In the genomic region with DNA sequence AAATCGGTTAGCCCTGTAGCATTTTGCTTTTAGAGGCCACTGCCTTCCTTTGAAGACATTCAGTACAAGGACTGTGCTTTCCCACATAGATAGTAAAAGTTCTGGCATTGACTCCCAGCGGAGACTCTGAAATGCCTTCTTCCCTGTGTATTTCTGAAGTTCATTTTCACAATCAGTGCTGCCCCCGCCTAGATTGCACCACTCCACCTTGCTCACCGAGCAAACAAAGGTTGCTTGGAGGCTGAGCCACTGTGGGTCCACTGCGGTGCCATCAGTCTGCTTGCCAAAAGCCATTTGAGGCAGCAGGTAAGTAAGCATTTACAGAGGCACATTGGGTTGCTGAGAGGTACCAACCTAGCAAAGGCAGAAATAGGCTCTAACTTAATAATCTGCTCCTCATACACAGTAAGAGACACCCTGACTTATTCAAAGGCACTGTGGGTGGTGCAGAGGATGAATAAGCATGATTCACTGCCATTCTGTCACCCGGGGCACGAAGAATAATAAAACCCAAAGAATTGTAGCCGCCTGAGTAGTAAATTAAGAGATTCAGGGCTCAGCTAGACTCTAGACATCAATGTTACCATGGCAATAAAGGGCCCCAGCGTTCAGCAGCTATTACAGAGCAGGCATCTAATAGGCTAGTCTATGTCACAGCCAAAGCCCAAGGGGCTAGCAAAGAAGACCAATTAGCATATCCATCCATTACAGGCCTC, we compare ENCODE assay signal across 13 mouse cellular contexts. TPM values are rescaled to one million over a fixed set of nuclear protein-coding genes. Genes with fewer than 3 reads are reported as not detected.
DNase-seq lines count a peak whose midpoint lies in the region; ATAC-seq and TF ChIP-seq lines count a peak whose summit lies in the region.
"Had no signal": no experiment of that assay in that cellular context is flagged by ENCODE, and none has a peak within 500 bp of the region (broad histone marks: within the 10 kb centered on the region; RNA-seq: fewer than 3 reads in every experiment).

No protein-coding gene starts in this region.

- no peaks in the 10 kb centered on the region for H3K9me3 ChIP-seq in neural tube, embryonic 11.5 days (ENCODE audit: control insufficient read depth, low read length)
- no peaks in the 10 kb centered on the region for H3K9me3 ChIP-seq in forebrain, embryonic 12.5 days

- DNase-seq in neural tube, embryonic 11.5 days (ENCODE audit: low spot score), result peak; percentile 51
- no peak for DNase-seq in neural tube, embryonic 10.5 days (ENCODE audit: extremely low spot score, low spot score)
- peak; percentile 0 for DNase-seq in lung, postnatal 14 days
- DNase-seq in gastrocnemius, adult 8-10 months (ENCODE audit: low spot score in 2 of 2), result no peak
- DNase-seq: cerebellum, adult 9-10 months had no signal

- H3K27ac ChIP-seq in neural tube, embryonic 11.5 days (ENCODE audit: low read depth, low read length), result 0 out of 2 replicates have a peak overlapping the region, but pooled peaks have one; percentile 34
- peak overlapping the region; percentile 75 for H3K27ac ChIP-seq in forebrain, embryonic 12.5 days
- H3K27ac ChIP-seq in olfactory bulb, adult 2 months (ENCODE audit: insufficient read depth, low read depth, low read length), result peak overlapping the region; percentile 93

- H3K27me3 ChIP-seq in neural tube, embryonic 11.5 days (ENCODE audit: control insufficient read depth, insufficient read depth, low read length), result no peaks in the 10 kb centered on the region
- H3K27me3 ChIP-seq in forebrain, embryonic 12.5 days, result peaks cover 10% of the 10 kb centered on the region; the same call in 1 of the 2 replicates

- H3K4me1 ChIP-seq in neural tube, embryonic 11.5 days (ENCODE audit: control insufficient read depth, insufficient read depth, low read length), result no peaks in the 10 kb centered on the region
- H3K4me1 ChIP-seq in forebrain, embryonic 12.5 days, result peaks cover 12% of the 10 kb centered on the region
- H3K4me1 ChIP-seq in olfactory bulb, adult 2 months (ENCODE audit: control insufficient read depth, insufficient read depth, low read length), result peaks cover 5% of the 10 kb centered on the region; the same call in 1 of the 2 replicates

- 48% methylated on average over 9 of the region's 9 CpGs for WGBS in neural tube, embryonic 11.5 days
- WGBS in forebrain, embryonic 12.5 days, result 39% methylated on average over 9 of the region's 9 CpGs
- 33% methylated on average over 9 of the region's 9 CpGs for WGBS in olfactory bulb, adult 2 months

- peak; percentile 98 for ATAC-seq in neural tube, embryonic 11.5 days (ENCODE audit: insufficient read depth, low FRiP score, low TSS enrichment)
- ATAC-seq in forebrain, embryonic 12.5 days (ENCODE audit: low FRiP score), result peak; percentile 99
- no peak for ATAC-seq in erythroid progenitor cell, adult 5-6 weeks (replicated peaks; ENCODE audit: low FRiP score, poor library complexity, severe bottlenecking)
- no peak for ATAC-seq in CD4-positive, CD25-positive, alpha-beta regulatory T cell, adult 4 months

- TF ChIP-seq CTCF in olfactory bulb, adult 2 months (IDR thresholded peaks at IDR 0.05; ENCODE audit: insufficient read depth, low read depth, low read length), result no peak

- no peak overlapping the region for H3K4me3 ChIP-seq in neural tube, embryonic 11.5 days (ENCODE audit: low read depth, low read length)
- H3K4me3 ChIP-seq in forebrain, embryonic 12.5 days (replicated peaks), result no peak overlapping the region
- no peak overlapping the region for H3K4me3 ChIP-seq in olfactory bulb, adult 2 months (ENCODE audit: insufficient read depth, low read depth, low read length)

- no peak overlapping the region for H3K9ac ChIP-seq in neural tube, embryonic 11.5 days (ENCODE audit: low read length)
- H3K9ac ChIP-seq in forebrain, embryonic 12.5 days, result no peak overlapping the region

- no peak overlapping the region for H3K4me2 ChIP-seq in neural tube, embryonic 11.5 days (ENCODE audit: low read depth)
- H3K4me2 ChIP-seq in forebrain, embryonic 12.5 days, result no peak overlapping the region

- H3K36me3 ChIP-seq in neural tube, embryonic 11.5 days (ENCODE audit: control insufficient read depth, insufficient read depth, low read length), result no peaks in the 10 kb centered on the region
- H3K36me3 ChIP-seq in forebrain, embryonic 12.5 days (replicated peaks), result no peaks in the 10 kb centered on the region

- TF ChIP-seq POLR2A in olfactory bulb, adult 2 months (IDR thresholded peaks at IDR 0.05; ENCODE audit: insufficient read depth, low read depth, low read length), result no peak

RNA-seq across cellular contexts. Expression of gene Atp1b4, which starts 2.9 kb away (rescaled TPM):
- not detected in 2 replicates for polyA plus RNA-seq in neural tube, embryonic 11.5 days (2014; fragmentation: Nextera tagmentation; extraction: Ambion mirVana)
- not detected in 2 replicates for polyA plus RNA-seq in forebrain, embryonic 12.5 days (2016; fragmentation: Nextera tagmentation; extraction: Ambion mirVana)
- not detected in 2 replicates for polyA plus RNA-seq in olfactory bulb, adult 2 months (2012; ENCODE audit: insufficient read depth, insufficient read length, low replicate concordance, missing spikeins)
- not detected in 2 replicates for total RNA-seq in erythroid progenitor cell, adult 5-6 weeks (2015; ENCODE audit: low replicate concordance)
- total RNA-seq in erythroid progenitor cell, adult 5-6 weeks (2017; ENCODE audit: low replicate concordance), result not detected in 2 replicates
- total RNA-seq in gastrocnemius, adult 8-10 months (2022), result 1 to 10 TPM; 1.3 to 1.8 (median 1.7) TPM
- not detected for polyA plus RNA-seq in CD4-positive, CD25-positive, alpha-beta regulatory T cell, adult 4 months (2017; shearing (Covaris generic))
- total RNA-seq: adrenal gland, adult 18-20 months; ES-E14; layer of hippocampus, postnatal 14 days; neutrophil, adult 5-6 weeks had no signal

Comparison
In these comparisons a context has a peak if more than half of its experiments do, and no peak if none do; other contexts are left out.
1. DNase-seq: peak in neural tube, embryonic 11.5 days (single experiment) and lung, postnatal 14 days (single experiment); none in neural tube, embryonic 10.5 days (single experiment) and gastrocnemius, adult 8-10 months (0 of 2).
2. ATAC-seq: peak in neural tube, embryonic 11.5 days (single experiment) and forebrain, embryonic 12.5 days (single experiment); none in erythroid progenitor cell, adult 5-6 weeks (single experiment) and CD4-positive, CD25-positive, alpha-beta regulatory T cell, adult 4 months (single experiment).
3. H3K27ac ChIP-seq: peak in every context shown above with its lines; median percentile 93 in olfactory bulb, adult 2 months; 75 in forebrain, embryonic 12.5 days; 34 in neural tube, embryonic 11.5 days.